Mouse (Mus musculus) pancreas, adult 10 weeks (tissue): ENCODE measurements around the gene Rgs8. TPM values are rescaled to one million over a fixed set of nuclear protein-coding genes. Genes with fewer than 3 reads are reported as not detected.

Experiments
- polyA plus RNA-seq: library from polyadenylated mRNA; stranded (reverse); fragments of 350-450 nt; fragmentation: Illumina TruSeq; extraction: RNeasy Lipid Tissue Mini Kit (QIAGEN cat#74804); gene quantifications from one replicate; pipeline ENCODE4 v1.2.3, GENCODE M21; 2015; ENCODE audit warnings: low read depth, low replicate concordance; ENCODE audit not compliant: insufficient read depth

Gene Rgs8
- not detected for polyA plus RNA-seq

GRCm38 (mm10) chr1:153652938-153653623, at the start of gene Rgs8:
TSS of gene Rgs8 (plus strand) at chr1:153653025.

GRCm38 (mm10) chr1:153740145-153740544, 87.3 kb downstream of the Rgs8 start, which contains the start of gene Rgs16:
TSS of gene Rgs16 (plus strand) at chr1:153740349.

GRCm38 (mm10) chr1:153749211-153749801, 96.5 kb downstream of the Rgs8 start, which contains the start of gene Rnasel:
TSS of gene Rnasel (plus strand) at chr1:153749426.

Other genes with a start within 250 kb of the Rgs8 start
- gene Shcbp1l, start 227.9 kb upstream of the Rgs8 start, polyA plus RNA-seq, result not detected
- 13.8 TPM for gene Dhx9, start 165.4 kb upstream of the Rgs8 start, polyA plus RNA-seq
- 0.96 TPM for gene Npl, start 103.0 kb upstream of the Rgs8 start, polyA plus RNA-seq
- gene Rgs16, start 87.3 kb downstream of the Rgs8 start, polyA plus RNA-seq, result 1.6 TPM
- gene Rnasel, start 96.4 kb downstream of the Rgs8 start, polyA plus RNA-seq, result 3.5 TPM
- gene Rgsl1, start 191.1 kb downstream of the Rgs8 start, polyA plus RNA-seq, result not detected
- gene Teddm1b, start 221.3 kb downstream of the Rgs8 start, polyA plus RNA-seq, result not detected
- gene Teddm1a, start 238.7 kb downstream of the Rgs8 start, polyA plus RNA-seq, result not detected
- 39.7 TPM for gene Glul, start 246.9 kb downstream of the Rgs8 start, polyA plus RNA-seq
- 0.26 TPM for gene Teddm2, start 247.2 kb downstream of the Rgs8 start, polyA plus RNA-seq